Mouse (Mus musculus): ENCODE results near the gene Ppm1e. TPM values are rescaled to one million over a fixed set of nuclear protein-coding genes. Genes with fewer than 3 reads are reported as not detected.

Ppm1e gene
- total and polyA plus RNA-seq, 2 experiments from 2014 or later = 20.8 to 78.4 TPM

DNA sequence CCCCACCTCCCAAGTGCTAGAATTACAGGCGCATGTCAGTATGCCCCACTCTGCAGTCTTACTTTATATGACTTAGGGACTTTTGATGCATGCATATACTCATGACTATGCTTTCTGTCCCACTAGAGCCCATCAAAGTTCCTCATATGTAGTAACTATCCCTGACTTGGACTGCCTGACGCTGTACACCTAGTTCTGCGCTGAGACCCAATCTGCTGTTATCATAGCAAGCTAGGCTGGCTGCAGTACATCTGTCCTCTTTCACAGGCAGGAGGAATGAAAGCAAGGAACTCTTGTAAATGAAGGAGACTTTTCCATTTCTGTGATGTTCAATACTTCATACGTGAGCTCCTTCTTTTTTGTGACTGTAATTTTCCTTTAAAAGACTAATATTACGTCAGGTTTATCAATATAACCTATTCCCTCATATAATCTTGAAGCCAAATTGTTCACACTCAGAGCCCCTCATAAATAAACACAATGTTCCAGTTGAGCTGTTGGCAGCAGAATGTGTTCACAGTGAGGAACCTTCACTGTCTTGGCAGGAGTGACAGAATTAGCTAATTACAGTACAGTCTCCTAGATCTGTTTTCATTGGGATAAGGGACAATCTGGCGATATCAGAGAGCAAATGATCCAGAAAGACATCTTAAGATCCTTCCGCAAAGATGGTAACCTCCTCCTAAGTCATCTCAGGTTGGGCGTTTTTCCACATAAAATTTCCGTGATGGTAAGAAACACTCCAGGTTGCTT is 39.7 kb downstream of the Ppm1e start:
- Histone ChIP-seq H3K27me3 (ENCODE audit: insufficient read depth, low read length) (no peaks in the 10 kb centered on the region), H3K4me2 (ENCODE audit: low read depth, low read length, poor library complexity, severe bottlenecking) (no peak overlapping the region), H3K9me3 (ENCODE audit: low read length) (no peaks in the 10 kb centered on the region), H3K27ac (ENCODE audit: low read depth, low read length) (no peak overlapping the region), H3K4me1 (ENCODE audit: insufficient read depth, low read length) (no peaks in the 10 kb centered on the region), H3K9ac (replicated peaks; ENCODE audit: low read length, poor library complexity, severe bottlenecking) (no peak overlapping the region), H3K4me3 (ENCODE audit: low read depth, low read length) (no peak overlapping the region), H3K36me3 (ENCODE audit: insufficient read depth, low read length) (no peaks in the 10 kb centered on the region)
- no peak for TF ChIP-seq CTCF (IDR thresholded peaks at IDR 0.05)
- DNase-seq (ENCODE audit: low spot score) (peak; percentile 77), ATAC-seq (ENCODE audit: low FRiP score) (no peak)
- WGBS = 85% methylated on average over 9 of the region's 9 CpGs

DNA sequence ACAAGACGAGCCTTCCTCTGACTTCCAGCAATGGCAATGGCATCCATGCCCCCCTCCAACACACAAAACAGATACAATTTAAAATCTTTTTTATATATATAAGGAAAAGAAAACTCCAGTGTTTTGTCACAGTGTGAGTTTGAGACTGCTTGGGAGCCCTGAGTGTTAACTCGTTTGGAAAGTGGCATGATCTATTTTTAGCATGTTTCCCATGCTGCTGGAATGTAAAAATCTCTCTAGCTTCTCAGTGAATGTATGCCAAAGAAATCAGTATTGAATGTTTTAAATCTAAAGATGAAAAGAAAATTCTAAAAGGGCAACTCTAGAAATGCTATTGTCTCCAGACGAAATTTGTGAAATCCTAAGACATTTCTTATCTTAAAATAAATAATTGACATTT is 45.3 kb downstream of the Ppm1e start:
- peaks cover 2% of the 10 kb centered on the region; the same call in 1 of the 2 replicates for H3K4me1 ChIP-seq (ENCODE audit: insufficient read depth, low read length)
- no peak overlapping the region for H3K9ac ChIP-seq (replicated peaks; ENCODE audit: low read length, poor library complexity, severe bottlenecking)
- H3K27me3 ChIP-seq (ENCODE audit: insufficient read depth, low read length) = no peaks in the 10 kb centered on the region
- WGBS = 49% methylated on average over 3 of the region's 3 CpGs
- ATAC-seq (ENCODE audit: low FRiP score) (no peak), DNase-seq (ENCODE audit: low spot score) (no peak)
- 0 out of 2 replicates have a peak overlapping the region, but pooled peaks have one; percentile 2 for H3K27ac ChIP-seq (ENCODE audit: low read depth, low read length)
- no peak overlapping the region for H3K4me2 ChIP-seq (ENCODE audit: low read depth, low read length, poor library complexity, severe bottlenecking)
- no peaks in the 10 kb centered on the region for H3K9me3 ChIP-seq (ENCODE audit: low read length)
- no peak overlapping the region for H3K4me3 ChIP-seq (ENCODE audit: low read depth, low read length)
- H3K36me3 ChIP-seq (ENCODE audit: insufficient read depth, low read length) = no peaks in the 10 kb centered on the region
- no peak for TF ChIP-seq CTCF (IDR thresholded peaks at IDR 0.05)

DNA sequence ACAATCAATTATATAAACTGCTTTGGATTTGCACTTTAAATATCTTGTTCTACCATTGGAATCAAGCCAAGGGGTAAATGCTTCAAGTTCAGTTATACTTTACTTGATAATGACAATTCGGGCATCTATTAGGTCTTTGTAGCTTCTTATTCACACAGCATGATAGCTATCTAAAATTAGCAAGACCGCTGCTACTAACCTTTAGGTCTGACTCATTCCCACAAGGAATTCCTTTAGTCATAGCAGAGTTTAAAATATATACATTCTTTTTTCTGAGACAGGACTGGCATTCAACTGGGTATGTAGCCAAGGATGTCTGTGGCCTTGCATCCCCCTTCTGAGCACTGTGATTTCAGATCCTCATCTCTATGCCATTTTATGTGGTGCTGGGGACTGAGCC is 48.5 kb downstream of the Ppm1e start:
- peaks cover 2% of the 10 kb centered on the region; the same call in 1 of the 2 replicates for H3K4me1 ChIP-seq (ENCODE audit: insufficient read depth, low read length)
- WGBS = 83% methylated on average over 2 of the region's 2 CpGs
- no peak overlapping the region for H3K4me2 ChIP-seq (ENCODE audit: low read depth, low read length, poor library complexity, severe bottlenecking)
- H3K9me3 ChIP-seq (ENCODE audit: low read length) = no peaks in the 10 kb centered on the region
- H3K36me3 ChIP-seq (ENCODE audit: insufficient read depth, low read length) = no peaks in the 10 kb centered on the region
- no peaks in the 10 kb centered on the region for H3K27me3 ChIP-seq (ENCODE audit: insufficient read depth, low read length)
- no peak for TF ChIP-seq CTCF (IDR thresholded peaks at IDR 0.05)
- no peak overlapping the region for H3K27ac ChIP-seq (ENCODE audit: low read depth, low read length)
- no peak overlapping the region for H3K9ac ChIP-seq (replicated peaks; ENCODE audit: low read length, poor library complexity, severe bottlenecking)
- ATAC-seq (ENCODE audit: low FRiP score) (no peak), DNase-seq (ENCODE audit: low spot score) (no peak)
- no peak overlapping the region for H3K4me3 ChIP-seq (ENCODE audit: low read depth, low read length)

DNA sequence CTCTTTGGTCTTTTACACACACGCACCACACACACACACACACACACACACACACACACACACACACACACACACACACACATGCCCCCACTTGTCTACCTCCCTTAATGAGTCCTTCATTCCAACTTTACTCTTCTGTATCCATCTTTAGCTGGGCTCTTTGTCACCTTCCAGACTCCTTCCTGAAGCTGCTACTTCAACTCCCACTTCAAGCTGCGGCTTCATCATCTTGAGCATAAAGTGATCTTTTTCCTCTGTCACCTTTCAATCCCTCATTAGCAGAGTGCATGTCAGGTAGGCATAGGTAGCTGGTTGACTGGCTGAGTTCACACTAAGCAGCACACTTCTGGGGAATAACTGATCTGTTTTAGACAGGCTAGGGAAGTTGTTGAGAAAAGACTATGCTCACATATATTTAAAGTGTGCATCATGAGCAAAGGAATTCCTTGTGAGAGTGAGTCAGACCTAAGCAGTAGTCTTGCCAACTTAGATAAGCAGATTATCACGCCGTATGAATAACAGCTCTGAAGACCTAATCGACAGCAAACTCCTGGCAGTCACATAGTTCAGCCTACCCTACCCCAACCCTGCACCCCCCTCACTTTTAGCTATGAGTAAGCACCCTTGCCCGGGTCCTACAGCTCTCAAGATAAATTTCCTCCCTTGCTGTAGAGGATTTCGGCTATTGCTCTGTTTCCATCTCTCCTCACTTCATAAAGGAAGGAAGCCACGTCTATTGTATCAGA is 49.3 kb downstream of the Ppm1e start:
- 57% methylated on average over 8 of the region's 8 CpGs for WGBS
- no peaks in the 10 kb centered on the region for H3K27me3 ChIP-seq (ENCODE audit: insufficient read depth, low read length)
- no peaks in the 10 kb centered on the region for H3K36me3 ChIP-seq (ENCODE audit: insufficient read depth, low read length)
- no peak for TF ChIP-seq CTCF (IDR thresholded peaks at IDR 0.05)
- H3K9me3 ChIP-seq (ENCODE audit: low read length) = no peaks in the 10 kb centered on the region
- DNase-seq (ENCODE audit: low spot score) = no peak
- H3K4me2 ChIP-seq (ENCODE audit: low read depth, low read length, poor library complexity, severe bottlenecking) = no peak overlapping the region
- ATAC-seq (ENCODE audit: low FRiP score) = no peak
- peaks cover 2% of the 10 kb centered on the region; the same call in 1 of the 2 replicates for H3K4me1 ChIP-seq (ENCODE audit: insufficient read depth, low read length)
- H3K27ac ChIP-seq (ENCODE audit: low read depth, low read length) = no peak overlapping the region
- H3K9ac ChIP-seq (replicated peaks; ENCODE audit: low read length, poor library complexity, severe bottlenecking) = no peak overlapping the region
- no peak overlapping the region for H3K4me3 ChIP-seq (ENCODE audit: low read depth, low read length)

DNA sequence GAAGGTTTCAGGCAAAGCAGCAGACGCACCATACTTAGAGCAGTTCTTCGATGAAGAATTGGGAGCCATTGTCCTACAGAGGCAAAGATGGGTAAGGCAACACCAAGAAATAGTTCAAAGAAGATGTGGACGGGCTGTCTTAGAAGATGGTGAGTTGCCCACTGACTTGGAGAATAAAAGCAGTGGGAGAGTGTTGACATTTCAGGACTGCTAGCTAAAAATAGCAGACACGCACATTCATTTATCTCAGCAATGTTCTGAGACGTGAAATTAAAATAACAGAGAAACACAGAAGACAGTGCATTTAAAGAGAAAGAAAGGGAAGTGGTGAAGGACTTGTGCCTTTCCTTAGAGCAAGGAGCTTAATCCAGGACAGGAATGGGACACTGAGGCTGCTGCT is 59.8 kb downstream of the Ppm1e start:
- no peak overlapping the region for H3K27ac ChIP-seq (ENCODE audit: low read depth, low read length)
- H3K9me3 ChIP-seq (ENCODE audit: low read length) = no peaks in the 10 kb centered on the region
- no peak overlapping the region for H3K4me3 ChIP-seq (ENCODE audit: low read depth, low read length)
- TF ChIP-seq CTCF (IDR thresholded peaks at IDR 0.05) = no peak
- no peak overlapping the region for H3K4me2 ChIP-seq (ENCODE audit: low read depth, low read length, poor library complexity, severe bottlenecking)
- ATAC-seq (ENCODE audit: low FRiP score) = no peak
- 68% methylated on average over 5 of the region's 5 CpGs for WGBS
- no peak for DNase-seq (ENCODE audit: low spot score)
- no peaks in the 10 kb centered on the region for H3K36me3 ChIP-seq (ENCODE audit: insufficient read depth, low read length)
- no peaks in the 10 kb centered on the region for H3K27me3 ChIP-seq (ENCODE audit: insufficient read depth, low read length)
- H3K4me1 ChIP-seq (ENCODE audit: insufficient read depth, low read length) = no peaks in the 10 kb centered on the region
- H3K9ac ChIP-seq (replicated peaks; ENCODE audit: low read length, poor library complexity, severe bottlenecking) = no peak overlapping the region

DNA sequence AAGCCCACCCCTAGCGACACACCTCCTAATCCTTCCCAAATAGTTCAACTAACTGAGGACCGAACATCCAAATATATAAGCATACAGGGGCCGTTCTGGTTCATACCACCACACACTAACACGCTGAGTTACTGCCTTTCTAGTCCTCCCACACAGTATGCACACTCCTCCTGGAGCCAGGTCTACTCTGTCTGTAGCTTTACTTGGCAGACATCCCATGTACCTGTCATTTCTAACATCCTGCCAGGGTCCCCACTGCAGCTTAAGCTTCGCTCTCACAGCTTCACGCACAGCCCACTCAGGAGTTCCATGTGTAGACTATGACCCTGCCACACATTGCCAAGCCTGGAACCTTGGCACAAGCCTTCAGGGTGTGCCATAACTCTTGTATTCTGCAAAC is 62.4 kb downstream of the Ppm1e start:
- TF ChIP-seq CTCF (IDR thresholded peaks at IDR 0.05) = no peak
- H3K27ac ChIP-seq (ENCODE audit: low read depth, low read length) = no peak overlapping the region
- DNase-seq (ENCODE audit: low spot score) (no peak), ATAC-seq (ENCODE audit: low FRiP score) (no peak)
- H3K36me3 ChIP-seq (ENCODE audit: insufficient read depth, low read length) = no peaks in the 10 kb centered on the region
- 96% methylated on average over 6 of the region's 6 CpGs for WGBS
- H3K4me2 ChIP-seq (ENCODE audit: low read depth, low read length, poor library complexity, severe bottlenecking) = no peak overlapping the region
- H3K4me3 ChIP-seq (ENCODE audit: low read depth, low read length) = no peak overlapping the region
- H3K9me3 ChIP-seq (ENCODE audit: low read length) = no peaks in the 10 kb centered on the region
- no peaks in the 10 kb centered on the region for H3K4me1 ChIP-seq (ENCODE audit: insufficient read depth, low read length)
- no peak overlapping the region for H3K9ac ChIP-seq (replicated peaks; ENCODE audit: low read length, poor library complexity, severe bottlenecking)
- H3K27me3 ChIP-seq (ENCODE audit: insufficient read depth, low read length) = no peaks in the 10 kb centered on the region

Measured in midbrain, postnatal 0 days (tissue).